Mouse (Mus musculus) liver, embryonic 14 days (tissue): ENCODE results near the gene Cdc14b. TPM values are rescaled to one million over a fixed set of nuclear protein-coding genes. Genes with fewer than 3 reads are reported as not detected.

Experiments used
- polyA plus RNA-seq: library from polyadenylated mRNA; depleted of rRNA; stranded (reverse); fragments of >200 nt; gene quantifications from 2 replicates; pipeline ENCODE4 v1.2.3, GENCODE M21; 2012; rRNA removed

Cdc14b gene
- polyA plus RNA-seq, result 4.2 and 5.2 TPM in 2 replicates

GRCm38 (mm10) chr13:64274879-64275753 lies at the start of gene Cdc14b:
TSS of gene Cdc14b (minus strand) at chr13:64275290.

GRCm38 (mm10) chr13:64312024-64312915 lies 37.2 kb upstream of the Cdc14b start, which contains the start of gene Aaed1:
TSS of gene Aaed1 (minus strand) at chr13:64312710.

GRCm38 (mm10) chr13:64161548-64161915 lies 113.6 kb downstream of the Cdc14b start, which contains the start of gene Habp4:
TSS of gene Habp4 (plus strand) at chr13:64161824.

GRCm38 (mm10) chr13:64153083-64153682 lies 121.9 kb downstream of the Cdc14b start, which contains the start of gene Zfp367:
TSS of gene Zfp367 (minus strand) at chr13:64153202.

Other genes starting within 250 kb of the Cdc14b start
- not detected in 2 replicates for gene Hsd17b3, start 186.1 kb downstream of the Cdc14b start, polyA plus RNA-seq
- gene Slc35d2, start 145.9 kb downstream of the Cdc14b start, polyA plus RNA-seq, result 3.2 and 4.7 TPM in 2 replicates
- gene Zfp367, start 122.1 kb downstream of the Cdc14b start, polyA plus RNA-seq, result 15.4 and 16.7 TPM in 2 replicates
- gene Habp4, start 113.5 kb downstream of the Cdc14b start, polyA plus RNA-seq, result 9.8 and 10.9 TPM in 2 replicates
- gene Aaed1, start 37.4 kb upstream of the Cdc14b start, polyA plus RNA-seq, result 6.9 and 8.4 TPM in 2 replicates
- 82.5 and 94.7 TPM in 2 replicates for gene Ctsl, start 95.6 kb upstream of the Cdc14b start, polyA plus RNA-seq
- gene Cdk20, start 157.0 kb upstream of the Cdc14b start, polyA plus RNA-seq, result 2.6 and 2.7 TPM in 2 replicates
- gene Fam240b, start 222.5 kb upstream of the Cdc14b start, polyA plus RNA-seq, result not detected in 2 replicates